11 mouse cellular contexts compared by ENCODE assay signal in genomic region chr1:189253207-189253606, GRCm38 (mm10).
DNase-seq lines count a peak whose midpoint lies in the region; ATAC-seq and TF ChIP-seq lines count a peak whose summit lies in the region.
"Had no signal": no experiment of that assay in that cellular context is flagged by ENCODE, and none has a peak within 500 bp of the region (broad histone marks: within the 10 kb centered on the region; RNA-seq: fewer than 3 reads in every experiment).

No protein-coding gene starts in this region.

- WGBS in lung, postnatal 0 days, result 65% methylated on average over 3 of the region's 3 CpGs

- no peak overlapping the region for H3K4me3 ChIP-seq in lung, postnatal 0 days (ENCODE audit: low read depth, low read length)
- H3K4me3 ChIP-seq in testis, adult 2 months (ENCODE audit: control insufficient read depth, low read depth, low read length), result no peak overlapping the region
- H3K4me3 ChIP-seq: forebrain, embryonic 15.5 days; neural tube, embryonic 13.5 days had no signal

- no peaks in the 10 kb centered on the region for H3K27me3 ChIP-seq in lung, postnatal 0 days (replicated peaks; ENCODE audit: insufficient read depth, low read length)
- no peaks in the 10 kb centered on the region for H3K27me3 ChIP-seq in testis, adult 2 months (ENCODE audit: control insufficient read depth, insufficient read depth, low read length)
- H3K27me3 ChIP-seq: forebrain, embryonic 15.5 days; neural tube, embryonic 13.5 days had no signal

- no peaks in the 10 kb centered on the region for H3K4me1 ChIP-seq in lung, postnatal 0 days (ENCODE audit: insufficient read depth, low read depth, low read length)
- no peaks in the 10 kb centered on the region for H3K4me1 ChIP-seq in testis, adult 2 months (ENCODE audit: control insufficient read depth, insufficient read depth, low read length)
- H3K4me1 ChIP-seq: forebrain, embryonic 15.5 days; neural tube, embryonic 13.5 days had no signal

- ATAC-seq in lung, postnatal 0 days, result no peak
- ATAC-seq: forebrain, embryonic 15.5 days had no signal

- TF ChIP-seq EP300 in lung, postnatal 0 days (IDR thresholded peaks at IDR 0.05), result no peak

- no peak overlapping the region for H3K27ac ChIP-seq in lung, postnatal 0 days (ENCODE audit: low read length)
- H3K27ac ChIP-seq in testis, adult 2 months (ENCODE audit: control insufficient read depth, insufficient read depth, low read depth, low read length), result no peak overlapping the region
- H3K27ac ChIP-seq: forebrain, embryonic 15.5 days; neural tube, embryonic 13.5 days had no signal

- TF ChIP-seq POLR2A in testis, adult 2 months (IDR thresholded peaks at IDR 0.05; ENCODE audit: control insufficient read depth, low read depth, low read length), result no peak

- H3K4me2 ChIP-seq in lung, postnatal 0 days (replicated peaks; ENCODE audit: low read depth, low read length), result no peak overlapping the region
- H3K4me2 ChIP-seq: forebrain, embryonic 15.5 days; neural tube, embryonic 13.5 days had no signal

- H3K36me3 ChIP-seq in lung, postnatal 0 days (ENCODE audit: insufficient read depth, low read length), result no peaks in the 10 kb centered on the region
- no peaks in the 10 kb centered on the region for H3K36me3 ChIP-seq in testis, adult 2 months (ENCODE audit: control insufficient read depth, insufficient read depth, low read length)
- H3K36me3 ChIP-seq: forebrain, embryonic 15.5 days had no signal

- peak; percentile 61 for TF ChIP-seq CTCF in lung, postnatal 0 days (IDR thresholded peaks at IDR 0.05)
- peak; percentile 68; the same call in 1 of the 2 replicates for TF ChIP-seq CTCF in testis, adult 2 months (IDR thresholded peaks at IDR 0.05; ENCODE audit: control insufficient read depth, insufficient read depth, insufficient replicate concordance, low read depth, low read length)

- peak; percentile 52 for DNase-seq in heart, adult 11 months
- DNase-seq in heart, adult 8-10 months (ENCODE audit: low spot score), result no peak
- DNase-seq in lung, postnatal 0 days (ENCODE audit: low spot score), result no peak
- no peak for DNase-seq in lung, postnatal 10 days
- DNase-seq in ZHBTc4 (ENCODE audit: low read depth, low spot score), result peak; percentile 64
- no peak for DNase-seq in layer of hippocampus, postnatal 36 days
- no peak for DNase-seq in frontal cortex, postnatal 14 days (ENCODE audit: low spot score in 2 of 2)
- DNase-seq: cerebellum, adult 11-12 months had no signal

- no peak overlapping the region for H3K9ac ChIP-seq in lung, postnatal 0 days (replicated peaks; ENCODE audit: low read depth)
- H3K9ac ChIP-seq: forebrain, embryonic 15.5 days; neural tube, embryonic 13.5 days had no signal

- H3K9me3 ChIP-seq in lung, postnatal 0 days (ENCODE audit: low read length), result no peaks in the 10 kb centered on the region
- H3K9me3 ChIP-seq: forebrain, embryonic 15.5 days; neural tube, embryonic 13.5 days had no signal

Comparison
In these comparisons a context has a peak if more than half of its experiments do, and no peak if none do; other contexts are left out.
1. DNase-seq: peak in heart, adult 11 months (single experiment) and ZHBTc4 (single experiment); none in heart, adult 8-10 months (single experiment), lung, postnatal 0 days (single experiment), lung, postnatal 10 days (single experiment), layer of hippocampus, postnatal 36 days (0 of 2) and frontal cortex, postnatal 14 days (0 of 2).